Mouse (Mus musculus): Measurements from ENCODE around the gene Tbc1d10c. TPM values are rescaled to one million over a fixed set of nuclear protein-coding genes. Genes with fewer than 3 reads are reported as not detected.

The Tbc1d10c gene
- 23.6 and 24.2 TPM in 2 replicates for polyA plus RNA-seq (2012; rRNA removed)

- Histone ChIP-seq H3K4me3 (replicated peaks; ENCODE audit: extremely low read depth, low read depth, low read length) (peak within 1 kb of the TSS; percentile 93), H3K4me1 (ENCODE audit: control insufficient read depth, insufficient read depth, low read length) (peaks cover 10% of the 10 kb centered on the region)
- no peak for DNase-seq
- WGBS, result 44% methylated on average over 4 of the region's 4 CpGs
- TF ChIP-seq CTCF (IDR thresholded peaks at IDR 0.05; ENCODE audit: insufficient read depth, low read length) (no peak), POLR2A (IDR thresholded peaks at IDR 0.05; ENCODE audit: borderline replicate concordance, extremely low read depth, low read depth, low read length) (peak; percentile 25; the same call in 1 of the 2 replicates)
Measured at GRCm38 (mm10) chr19:4190831-4191334, at the start of gene Tbc1d10c. TSS of gene Tbc1d10c (minus strand) at chr19:4191284.

DNA sequence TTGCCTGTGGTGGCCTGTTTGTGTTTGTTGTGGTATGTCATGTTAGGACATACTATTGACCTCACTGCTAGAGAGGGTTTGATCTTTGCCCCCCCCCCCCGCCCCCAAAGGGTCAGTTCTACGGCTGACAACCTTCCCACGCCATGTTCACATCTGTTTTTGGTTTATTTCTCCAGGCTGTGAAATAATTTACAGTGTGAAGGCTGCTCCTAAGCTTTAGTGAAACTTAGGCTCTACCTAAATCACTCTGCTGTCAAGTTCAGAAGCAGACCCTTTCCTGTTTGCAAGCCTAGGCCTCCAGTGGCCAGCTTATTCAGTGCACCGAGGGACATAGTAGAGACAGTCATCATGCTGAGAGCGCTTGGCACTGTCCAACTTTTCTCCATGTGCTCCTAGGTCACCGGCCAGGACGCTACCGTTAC lies 49.2 kb upstream of the Tbc1d10c start:
- no peak for DNase-seq
- Histone ChIP-seq H3K4me3 (replicated peaks; ENCODE audit: extremely low read depth, low read depth, low read length) (no peak overlapping the region), H3K4me1 (ENCODE audit: control insufficient read depth, insufficient read depth, low read length) (no peaks in the 10 kb centered on the region)
- TF ChIP-seq POLR2A (IDR thresholded peaks at IDR 0.05; ENCODE audit: borderline replicate concordance, extremely low read depth, low read depth, low read length), result no peak
- TF ChIP-seq CTCF (IDR thresholded peaks at IDR 0.05; ENCODE audit: insufficient read depth, low read length), result no peak
- 58% methylated on average over 8 of the region's 8 CpGs for WGBS

- Histone ChIP-seq H3K4me3 (replicated peaks; ENCODE audit: extremely low read depth, low read depth, low read length) (no peak overlapping the region), H3K4me1 (ENCODE audit: control insufficient read depth, insufficient read depth, low read length) (peaks cover 9% of the 10 kb centered on the region)
- WGBS, result 68% methylated on average over 4 of the region's 4 CpGs
- DNase-seq, result no peak
- TF ChIP-seq CTCF (IDR thresholded peaks at IDR 0.05; ENCODE audit: insufficient read depth, low read length) (no peak), POLR2A (IDR thresholded peaks at IDR 0.05; ENCODE audit: borderline replicate concordance, extremely low read depth, low read depth, low read length) (no peak)
Measured at GRCm38 (mm10) chr19:4234548-4234947, 43.5 kb upstream of the Tbc1d10c start.

DNA sequence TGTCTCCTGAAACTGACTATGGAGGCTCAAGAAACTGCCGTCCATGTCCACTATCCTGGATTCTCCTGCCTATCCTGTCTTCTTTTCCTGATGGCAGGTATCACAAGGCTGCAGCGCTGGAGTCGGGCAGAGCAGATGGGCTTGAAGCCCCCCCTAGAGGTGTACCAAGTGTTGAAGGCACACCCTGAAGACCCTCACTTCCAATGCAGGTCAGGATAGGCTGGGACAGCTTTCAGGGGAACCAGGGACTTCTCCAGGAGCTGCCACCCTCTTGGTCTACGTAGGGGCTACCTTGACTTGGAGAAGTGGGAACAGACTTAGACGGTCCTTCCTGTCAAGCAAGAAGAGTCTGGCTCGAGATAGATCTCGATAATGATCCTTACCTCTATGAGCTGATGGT lies 41.6 kb upstream of the Tbc1d10c start:
- peaks cover 9% of the 10 kb centered on the region for H3K4me1 ChIP-seq (ENCODE audit: control insufficient read depth, insufficient read depth, low read length)
- no peak overlapping the region for H3K4me3 ChIP-seq (replicated peaks; ENCODE audit: extremely low read depth, low read depth, low read length)
- TF ChIP-seq POLR2A (IDR thresholded peaks at IDR 0.05; ENCODE audit: borderline replicate concordance, extremely low read depth, low read depth, low read length) (no peak), CTCF (IDR thresholded peaks at IDR 0.05; ENCODE audit: insufficient read depth, low read length) (no peak)
- no peak for DNase-seq
- WGBS, result 79% methylated on average over 7 of the region's 7 CpGs

GRCm38 (mm10) chr19:4232186-4232572 lies 41.1 kb upstream of the Tbc1d10c start:
- TF ChIP-seq CTCF (IDR thresholded peaks at IDR 0.05; ENCODE audit: insufficient read depth, low read length), result no peak
- TF ChIP-seq POLR2A (IDR thresholded peaks at IDR 0.05; ENCODE audit: borderline replicate concordance, extremely low read depth, low read depth, low read length), result peak; percentile 48; the same call in 1 of the 2 replicates
- WGBS, result 9% methylated on average over 2 of the region's 2 CpGs
- Histone ChIP-seq H3K4me3 (replicated peaks; ENCODE audit: extremely low read depth, low read depth, low read length) (peak overlapping the region; percentile 79), H3K4me1 (ENCODE audit: control insufficient read depth, insufficient read depth, low read length) (peaks cover 12% of the 10 kb centered on the region)
- no peak for DNase-seq

DNA sequence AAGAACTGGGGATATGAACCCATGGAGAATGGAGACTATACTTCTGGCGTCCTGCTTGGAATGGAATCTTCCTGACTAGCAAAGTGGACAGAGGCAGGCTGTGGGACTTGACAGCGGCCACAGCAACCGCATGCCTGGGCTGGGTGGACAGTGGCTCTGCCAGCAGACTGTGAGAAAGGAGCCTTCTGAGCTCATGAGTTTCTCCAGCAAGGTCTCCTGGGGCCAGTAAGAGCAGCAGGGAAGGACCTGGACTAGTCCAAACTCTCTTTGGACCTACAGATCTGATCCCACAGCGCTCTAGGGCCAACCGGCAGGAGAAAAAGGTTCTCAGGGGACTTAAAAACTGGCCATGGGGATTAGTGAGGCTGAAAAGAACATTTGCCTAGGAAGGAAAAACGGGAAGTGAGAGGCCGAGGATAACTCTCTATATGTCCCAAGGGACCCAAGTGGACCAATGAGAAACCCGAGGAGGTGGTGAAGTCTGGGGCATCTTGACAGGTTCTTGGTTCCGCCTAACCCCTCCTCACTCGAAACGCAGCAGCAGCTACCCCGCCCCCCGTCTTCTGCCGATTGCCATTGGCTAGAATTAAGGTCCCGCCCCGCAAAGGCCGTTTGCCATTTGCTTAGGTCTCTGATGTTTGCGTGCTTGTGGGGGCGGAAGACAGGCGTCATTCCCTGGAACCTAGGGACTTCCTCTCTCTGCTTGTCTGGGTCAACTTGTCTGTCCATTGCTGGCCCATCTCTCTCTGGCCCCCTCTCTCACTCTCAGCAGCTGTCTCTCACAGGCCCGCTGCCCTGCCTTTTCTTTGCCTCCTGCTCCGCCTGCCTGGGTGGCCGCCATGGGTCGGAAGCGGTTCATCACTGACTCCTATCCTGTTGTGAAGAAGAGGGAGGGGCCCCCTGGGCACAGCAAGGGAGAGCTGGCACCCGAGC lies 40.4 kb upstream of the Tbc1d10c start, which contains the start of gene Pold4:
Gene Pold4 (plus strand): TSS at position 647 of the 933 bp plus-strand sequence.
- peaks cover 12% of the 10 kb centered on the region for H3K4me1 ChIP-seq (ENCODE audit: control insufficient read depth, insufficient read depth, low read length)
- peak; percentile 93; the same call in 1 of the 2 replicates for TF ChIP-seq POLR2A (IDR thresholded peaks at IDR 0.05; ENCODE audit: borderline replicate concordance, extremely low read depth, low read depth, low read length)
- no peak for TF ChIP-seq CTCF (IDR thresholded peaks at IDR 0.05; ENCODE audit: insufficient read depth, low read length)
- DNase-seq, result peak; percentile 96
- 7% methylated on average over 26 of the region's 26 CpGs for WGBS
- peak within 1 kb of the TSS; percentile 79 for H3K4me3 ChIP-seq (replicated peaks; ENCODE audit: extremely low read depth, low read depth, low read length)

DNA sequence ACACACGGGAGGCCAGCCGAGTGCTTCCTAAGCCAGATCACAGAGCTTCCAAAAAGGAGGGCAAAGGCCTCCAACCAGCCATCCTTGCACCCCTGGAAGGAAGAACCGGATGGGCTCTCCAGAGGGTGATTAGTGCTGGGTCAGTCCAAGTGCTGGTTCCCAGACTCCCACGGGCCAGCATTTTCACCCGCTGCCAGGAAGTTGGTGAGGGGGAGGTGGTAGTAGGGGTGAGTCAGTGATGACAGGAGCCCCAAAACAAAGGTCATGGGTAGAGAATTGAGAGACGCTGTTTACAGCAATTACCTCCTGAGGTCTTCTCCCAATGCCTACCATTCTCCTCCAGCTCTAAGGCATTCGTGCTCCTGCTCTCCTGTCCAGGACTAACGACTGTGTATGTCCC lies 39.3 kb upstream of the Tbc1d10c start:
- H3K4me1 ChIP-seq (ENCODE audit: control insufficient read depth, insufficient read depth, low read length), result peaks cover 12% of the 10 kb centered on the region
- no peak for DNase-seq
- 54% methylated on average over 8 of the region's 8 CpGs for WGBS
- TF ChIP-seq POLR2A (IDR thresholded peaks at IDR 0.05; ENCODE audit: borderline replicate concordance, extremely low read depth, low read depth, low read length) (no peak), CTCF (IDR thresholded peaks at IDR 0.05; ENCODE audit: insufficient read depth, low read length) (no peak)
- no peak overlapping the region for H3K4me3 ChIP-seq (replicated peaks; ENCODE audit: extremely low read depth, low read depth, low read length)

DNA sequence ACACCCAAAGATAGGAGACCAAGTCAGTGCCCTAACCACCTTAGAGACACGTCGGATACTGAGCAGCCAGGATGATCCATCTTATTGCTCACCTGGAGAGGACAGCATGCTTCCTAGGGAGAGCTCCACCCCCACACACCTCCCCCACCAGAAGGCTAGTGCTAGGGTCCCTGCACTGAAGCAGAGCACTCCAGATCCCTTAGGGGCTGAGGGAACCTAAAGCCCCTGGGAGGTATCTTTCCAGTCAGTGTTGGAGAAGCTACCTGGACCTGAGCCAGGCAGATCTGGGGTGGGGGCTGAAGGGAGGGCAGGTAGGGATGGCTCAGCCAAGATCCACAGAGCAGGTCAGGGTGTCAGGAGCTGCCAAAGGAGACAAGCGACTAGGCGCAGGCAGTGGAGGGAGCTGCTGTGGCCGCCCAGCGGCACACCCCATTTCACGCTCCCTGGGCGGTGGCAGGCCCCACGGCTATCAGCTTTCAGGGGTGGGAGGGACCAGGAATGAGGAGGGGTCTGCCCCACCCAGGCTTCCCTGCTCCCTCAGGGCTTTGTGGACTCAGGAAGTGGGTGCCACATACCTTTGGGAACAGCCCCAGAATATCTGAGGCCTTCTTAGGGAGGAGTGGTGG lies 38.5 kb upstream of the Tbc1d10c start:
- Histone ChIP-seq H3K4me1 (ENCODE audit: control insufficient read depth, insufficient read depth, low read length) (peaks cover 12% of the 10 kb centered on the region), H3K4me3 (replicated peaks; ENCODE audit: extremely low read depth, low read depth, low read length) (no peak overlapping the region)
- 64% methylated on average over 9 of the region's 9 CpGs for WGBS
- TF ChIP-seq CTCF (IDR thresholded peaks at IDR 0.05; ENCODE audit: insufficient read depth, low read length), result no peak
- no peak for TF ChIP-seq POLR2A (IDR thresholded peaks at IDR 0.05; ENCODE audit: borderline replicate concordance, extremely low read depth, low read depth, low read length)
- no peak for DNase-seq

- Histone ChIP-seq H3K4me1 (ENCODE audit: control insufficient read depth, insufficient read depth, low read length) (peaks cover 12% of the 10 kb centered on the region), H3K4me3 (replicated peaks; ENCODE audit: extremely low read depth, low read depth, low read length) (no peak overlapping the region)
- 73% methylated on average over 4 of the region's 4 CpGs for WGBS
- no peak for DNase-seq
- TF ChIP-seq CTCF (IDR thresholded peaks at IDR 0.05; ENCODE audit: insufficient read depth, low read length) (no peak), POLR2A (IDR thresholded peaks at IDR 0.05; ENCODE audit: borderline replicate concordance, extremely low read depth, low read depth, low read length) (no peak)
Measured at GRCm38 (mm10) chr19:4228891-4229290, 37.8 kb upstream of the Tbc1d10c start.

All from lung, adult 2 months (tissue).